Mouse (Mus musculus): ENCODE measurements around the gene Gm3238.
"Not testable (repeated sequence)": the region's sequence is repeated elsewhere in the genome, so short reads cannot be mapped to it uniquely, and the experiment has no call there.

The Gm3238 gene

DNA sequence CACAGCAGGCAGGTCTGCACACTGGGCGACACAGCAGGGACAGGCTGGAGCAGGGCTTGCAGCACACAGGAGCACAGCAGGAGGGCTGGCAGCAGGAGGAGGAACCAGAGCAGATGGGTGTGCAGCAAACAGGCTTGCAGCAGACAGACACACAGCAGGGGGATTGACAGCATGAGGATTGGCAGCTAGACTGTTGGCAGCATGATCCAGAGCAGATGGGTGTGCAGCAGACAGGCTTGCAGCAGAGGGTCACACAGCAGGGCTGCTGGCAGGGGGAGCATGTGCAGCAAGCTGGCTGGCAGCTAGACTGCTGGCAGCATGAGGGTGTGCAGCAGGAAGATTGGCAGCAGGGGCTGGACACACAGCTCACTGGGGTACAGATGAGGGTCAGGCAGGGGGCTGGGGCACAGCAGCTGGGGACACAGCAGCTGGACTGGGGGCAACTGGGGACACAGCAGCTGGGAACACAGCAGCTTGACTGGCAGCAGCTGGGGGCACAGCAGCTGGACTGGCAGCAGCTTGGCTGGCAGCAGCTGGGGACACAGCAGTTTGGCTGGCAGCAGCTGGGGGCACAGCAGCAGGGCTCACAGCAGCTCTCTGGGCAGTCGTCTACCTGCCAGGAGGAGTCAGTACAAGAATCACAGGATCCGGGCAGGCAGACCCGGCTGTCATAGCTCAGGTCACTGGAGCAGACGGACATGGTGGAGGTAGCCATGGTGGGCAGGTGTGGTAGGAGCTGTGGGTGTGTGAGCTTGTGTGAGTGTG is 29.0 kb downstream of the Gm3238 start, which contains the start of gene Gm18596:
Gm18596 (minus strand) TSS at position 715 of the 765 bp plus-strand sequence.
- DNase-seq: not testable (repeated sequence)

DNA sequence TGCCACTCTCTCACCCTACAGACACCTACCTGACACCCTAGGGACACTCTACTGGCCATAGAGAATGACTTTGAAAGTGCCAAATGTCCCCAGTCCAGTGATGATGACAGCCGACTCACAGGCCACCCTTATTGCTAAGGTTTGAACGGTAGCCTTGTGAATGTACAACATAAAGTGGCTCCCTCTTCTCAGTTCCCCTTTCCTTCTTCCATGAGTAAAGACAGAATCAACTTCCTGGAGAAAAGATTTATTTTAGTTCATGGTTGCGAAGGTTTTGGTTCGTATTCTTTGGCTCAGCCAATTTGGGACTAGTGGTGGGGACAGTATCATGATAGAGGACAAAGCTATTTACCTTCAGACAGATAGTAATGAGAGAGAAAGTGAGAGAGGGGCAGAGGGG is 32.2 kb downstream of the Gm3238 start:
- DNase-seq: no peak

DNA sequence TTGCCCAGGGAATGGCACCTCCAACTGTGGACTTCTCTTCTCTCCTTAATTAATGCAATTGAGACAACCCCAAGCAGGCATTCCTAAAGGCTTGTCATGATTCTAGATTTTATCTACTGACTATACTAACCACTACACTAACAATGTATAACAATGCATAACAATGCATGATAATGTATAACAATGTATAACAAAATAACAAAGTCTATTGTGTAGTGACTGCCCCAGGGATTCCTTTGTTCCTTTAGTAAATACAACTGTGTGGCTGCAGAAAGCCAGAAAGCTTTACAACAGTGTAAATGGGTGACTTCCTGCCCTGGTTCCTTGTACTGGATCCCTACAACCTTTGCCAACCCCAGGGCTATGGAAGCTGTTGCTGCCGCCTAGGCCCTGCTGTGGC is 35.2 kb downstream of the Gm3238 start:
- DNase-seq: no peak

DNA sequence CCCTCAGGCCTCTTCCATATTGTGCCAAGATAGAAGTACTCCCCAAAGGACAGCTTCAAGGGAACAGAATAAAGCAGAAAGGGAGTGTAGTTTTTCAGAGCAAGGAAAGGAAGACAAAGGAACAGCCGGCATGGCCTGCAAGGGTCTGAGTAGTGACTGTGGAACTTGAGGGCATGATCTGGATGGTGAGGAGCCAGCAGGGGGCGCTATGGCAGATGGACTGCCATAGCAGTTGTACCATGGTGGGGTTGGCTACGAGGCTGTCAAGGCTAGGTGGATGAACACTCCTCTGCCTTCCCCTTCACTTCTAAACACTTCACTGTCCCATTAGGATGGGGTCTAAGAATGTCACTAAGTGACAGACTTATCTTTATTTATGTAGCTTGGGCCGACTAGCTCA is 41.9 kb downstream of the Gm3238 start:
- DNase-seq: no peak

DNA sequence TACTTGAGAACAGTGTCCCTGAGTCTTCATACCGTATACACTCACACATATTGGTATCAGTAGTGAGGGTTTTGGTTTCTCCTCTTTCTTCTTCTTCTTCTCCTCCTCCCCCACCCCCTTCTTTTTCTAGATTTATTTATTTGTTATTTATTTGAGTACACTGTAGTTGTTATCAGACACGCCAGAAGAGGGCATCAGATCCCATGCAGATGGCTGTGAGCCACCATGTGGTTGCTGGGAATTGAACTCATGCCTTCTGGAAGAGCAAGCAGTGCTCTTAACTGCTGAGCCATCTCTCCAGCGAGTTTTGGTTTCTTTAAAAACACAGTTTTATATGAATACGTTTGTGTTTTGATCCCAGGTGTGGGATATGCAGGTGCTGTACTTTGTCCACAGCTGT is 42.8 kb downstream of the Gm3238 start:
- DNase-seq: no peak

DNA sequence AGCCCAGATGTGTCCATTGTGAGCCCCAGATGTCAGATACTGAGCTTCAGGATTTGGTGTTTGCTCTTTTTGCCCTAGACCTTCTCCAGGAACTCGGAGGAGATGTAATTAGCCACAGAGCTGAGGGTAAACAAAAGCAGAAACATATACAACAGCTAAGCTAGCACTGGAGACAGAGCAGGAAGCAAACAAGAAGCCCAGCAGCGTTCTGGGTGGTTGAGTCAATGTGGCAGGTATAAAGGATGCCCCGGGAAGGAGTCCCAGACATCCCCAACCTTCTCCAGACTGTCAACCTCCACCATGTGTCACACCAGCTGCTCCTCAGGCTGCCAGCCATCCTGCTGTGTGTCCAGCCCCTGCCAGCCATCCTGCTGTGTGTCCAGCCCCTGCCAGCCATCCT is 44.9 kb downstream of the Gm3238 start, which contains the start of gene Gm10100:
Gm10100 (plus strand) TSS at position 301 of the 400 bp plus-strand sequence.
- no peak for DNase-seq

DNA sequence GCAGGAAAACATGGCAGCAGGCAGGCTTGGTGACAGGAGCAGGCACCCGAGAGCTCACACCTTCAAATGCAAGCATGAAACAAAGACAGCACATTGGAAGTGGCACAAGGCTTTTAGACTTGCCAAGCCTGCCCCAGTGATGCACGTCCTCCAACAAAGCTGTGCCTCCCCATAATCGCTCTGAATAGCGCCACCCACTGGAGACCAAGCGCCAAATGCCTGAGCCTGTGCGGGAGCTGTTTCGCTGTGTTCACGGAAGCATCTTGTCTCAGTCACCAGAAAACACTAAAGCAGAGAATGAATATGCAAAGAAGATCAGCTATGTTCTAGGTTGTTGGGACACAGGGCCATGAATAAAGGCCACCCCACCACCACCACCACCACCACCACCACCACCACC is 46.3 kb downstream of the Gm3238 start:
- DNase-seq: no peak
